Mouse (Mus musculus) heart, adult 2 months (tissue): ENCODE measurements at regions not wholly inside any gene's neighbourhood (a gene's known extent, or its start where the extent isn't known, plus 50 kb on each side); places are given as distances from the start of the nearest gene placed in this dataset.

Experiments
- CTCF ChIP-seq: fragments of 200-600 bp; IDR thresholded peaks from 2 replicates; pipeline ENCODE4 v1.8.1; 2022; ENCODE audit warnings: antibody characterized with exemption, mild to moderate bottlenecking, moderate library complexity
- POLR2A ChIP-seq: fragments of 200-500 bp; IDR thresholded peaks from 2 replicates; pipeline ENCODE4 v1.6.1; 2011; ENCODE audit warnings: mild to moderate bottlenecking, low read depth, low read length, control low read depth; ENCODE audit not compliant: insufficient read depth

- TF ChIP-seq CTCF (no peak), POLR2A (no peak)
Observed at GRCm38 (mm10) chr6:117448652-117449051, 280.3 kb downstream of the Cxcl12 start.
